Mouse (Mus musculus): Measurements from ENCODE around the gene Btbd35f28. TPM values are rescaled to one million over a fixed set of nuclear protein-coding genes. Genes with fewer than 3 reads are reported as not detected.
"Not testable (repeated sequence)": the region's sequence is repeated elsewhere in the genome, so short reads cannot be mapped to it uniquely, and the experiment has no call there.

Gene Btbd35f28
- polyA plus RNA-seq (2015; fragmentation: Nextera tagmentation; extraction: Ambion mirVana): not detected in 2 replicates

GRCm38 (mm10) chrX:4196276-4196675, at the start of gene Btbd35f28:
TSS of gene Btbd35f28 (plus strand) at chrX:4196576.
- H3K9ac ChIP-seq; H3K9me3 ChIP-seq (replicated peaks); H3K27ac ChIP-seq (replicated peaks); H3K4me3 ChIP-seq (replicated peaks); H3K4me1 ChIP-seq; H3K4me2 ChIP-seq (replicated peaks); ATAC-seq (ENCODE audit: insufficient number of reproducible peaks, low FRiP score, low TSS enrichment, low read depth); H3K36me3 ChIP-seq; H3K27me3 ChIP-seq: not testable (repeated sequence)
- 50% methylated on average over 1 of the region's 2 CpGs for WGBS

Other genes with a start within 250 kb of the Btbd35f28 start
- not detected in 2 replicates for gene Btbd35f16, start 239.6 kb upstream of the Btbd35f28 start, polyA plus RNA-seq (2015; fragmentation: Nextera tagmentation; extraction: Ambion mirVana)
- not detected in 2 replicates for gene Btbd35f3, start 158.9 kb upstream of the Btbd35f28 start, polyA plus RNA-seq (2015; fragmentation: Nextera tagmentation; extraction: Ambion mirVana)
- not detected in 2 replicates for gene Btbd35f20, start 94.7 kb downstream of the Btbd35f28 start, polyA plus RNA-seq (2015; fragmentation: Nextera tagmentation; extraction: Ambion mirVana)
- not detected in 2 replicates for gene Btbd35f17, start 174.1 kb downstream of the Btbd35f28 start, polyA plus RNA-seq (2015; fragmentation: Nextera tagmentation; extraction: Ambion mirVana)

All from embryonic facial prominence, embryonic 15.5 days (tissue).